Mouse (Mus musculus) liver, embryonic 14.5 days (tissue): Measurements from ENCODE around the gene Gm10964.

Source experiments
- CTCF ChIP-seq: IDR thresholded peaks from 2 replicates; pipeline ENCODE4 v1.5.1; 2016; ENCODE audit warnings: antibody characterized with exemption, low read depth, control low read depth
- EP300 ChIP-seq: IDR thresholded peaks from 2 replicates; pipeline ENCODE4 v1.6.1; 2016; ENCODE audit warnings: antibody characterized with exemption, low read depth

GRCm38 (mm10) chr3:103718728-103719127 lies 20.4 kb upstream of the Gm10964 start:
- TF ChIP-seq CTCF (no peak), EP300 (no peak)
